8 mouse cellular contexts compared by ENCODE assay signal in the genomic region with DNA sequence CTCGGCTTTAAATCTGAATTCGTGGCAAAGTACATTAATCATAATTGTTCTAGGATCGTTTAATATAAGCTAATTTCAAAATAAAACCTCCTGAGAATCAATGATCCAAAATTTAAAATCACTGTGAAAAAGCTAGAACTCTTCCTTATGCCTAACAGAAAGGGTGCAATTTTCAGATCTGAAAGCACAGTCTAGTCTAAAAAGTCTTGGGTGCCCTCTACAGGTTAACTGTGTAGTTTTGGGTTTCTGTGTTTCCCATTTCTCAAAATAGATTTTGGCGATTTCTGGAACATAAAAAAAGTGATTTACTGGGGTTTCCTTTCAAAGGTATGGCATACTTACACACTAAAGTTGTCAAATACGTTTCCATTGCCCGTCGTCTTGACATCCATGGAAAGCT.
DNase-seq lines count a peak whose midpoint lies in the region.

No protein-coding gene starts in this region.

- peak; percentile 19 to 41 for DNase-seq in cerebellum, adult 18-20 months
- no peak for DNase-seq in cerebellum, adult 8-10 months
- peak; percentile 33 for DNase-seq in layer of hippocampus, adult 9-10 months (ENCODE audit: low spot score)
- no peak for DNase-seq in layer of hippocampus, postnatal 10 days (ENCODE audit: low spot score in 2 of 2)
- peak; percentile 3 for DNase-seq in MEL-GATA-1-ER (ENCODE audit: extremely low read depth, low read depth)
- peak; percentile 24 for DNase-seq in hindlimb bud, embryonic 11.5 days (ENCODE audit: extremely low spot score, low read depth, low spot score)
- DNase-seq in spleen, postnatal 10 days (ENCODE audit: low spot score in 2 of 2), result no peak
- DNase-seq in gastrocnemius, postnatal 4 days (ENCODE audit: low spot score in 2 of 2), result no peak

Comparison
In these comparisons a context has a peak if more than half of its experiments do, and no peak if none do; other contexts are left out.
1. DNase-seq: peak in cerebellum, adult 18-20 months (2 of 2), layer of hippocampus, adult 9-10 months (single experiment), MEL-GATA-1-ER (single experiment) and hindlimb bud, embryonic 11.5 days (single experiment); none in cerebellum, adult 8-10 months (single experiment), layer of hippocampus, postnatal 10 days (0 of 2), spleen, postnatal 10 days (0 of 2) and gastrocnemius, postnatal 4 days (0 of 2).